Mouse (Mus musculus): ENCODE results near the gene Lemd1. TPM values are rescaled to one million over a fixed set of nuclear protein-coding genes. Genes with fewer than 3 reads are reported as not detected.
A peak's percentile ranks its signal among the peaks of the same experiment; 100 is the strongest.

Gene Lemd1
- polyA plus RNA-seq, 1 experiment from 2014 or later: 1.9 TPM

- Histone ChIP-seq H3K4me3 (ENCODE audit: low read depth, low read length) (no peak overlapping the region), H3K9me3 (ENCODE audit: low read depth, low read length) (no peaks in the 10 kb centered on the region), H3K4me2 (no peak overlapping the region), H3K27ac (ENCODE audit: low read depth) (no peak overlapping the region), H3K36me3 (ENCODE audit: insufficient read depth) (no peaks in the 10 kb centered on the region), H3K27me3 (ENCODE audit: insufficient read depth, low read length) (0 out of 2 replicates have a peak, but pooled peaks cover 3% of the 10 kb centered on the region), H3K9ac (no peak overlapping the region), H3K4me1 (ENCODE audit: insufficient read depth) (peaks cover 10% of the 10 kb centered on the region; the same call in 1 of the 2 replicates)
- no peak for TF ChIP-seq CTCF (IDR thresholded peaks at IDR 0.05; ENCODE audit: low read depth)
- no peak for DNase-seq
- 10% methylated on average over 12 of the region's 13 CpGs for WGBS
- ATAC-seq (ENCODE audit: insufficient read depth): peak; percentile 36; the same call in 1 of the 2 replicates
Observed at GRCm38 (mm10) chr1:132164780-132165518, 26.3 kb upstream of the Lemd1 start.

GRCm38 (mm10) chr1:132165859-132166258 lies 25.4 kb upstream of the Lemd1 start:
- Histone ChIP-seq H3K9ac (no peak overlapping the region), H3K27ac (ENCODE audit: low read depth) (no peak overlapping the region), H3K9me3 (ENCODE audit: low read depth, low read length) (no peaks in the 10 kb centered on the region), H3K4me3 (ENCODE audit: low read depth, low read length) (no peak overlapping the region), H3K27me3 (ENCODE audit: insufficient read depth, low read length) (no peaks in the 10 kb centered on the region), H3K4me2 (no peak overlapping the region), H3K36me3 (ENCODE audit: insufficient read depth) (no peaks in the 10 kb centered on the region), H3K4me1 (ENCODE audit: insufficient read depth) (peaks cover 14% of the 10 kb centered on the region; the same call in 1 of the 2 replicates)
- ATAC-seq (ENCODE audit: insufficient read depth): no peak
- peak; percentile 44 for DNase-seq
- TF ChIP-seq CTCF (IDR thresholded peaks at IDR 0.05; ENCODE audit: low read depth): peak; percentile 56
- WGBS: 56% methylated on average over 3 of the region's 3 CpGs

- peak overlapping the region; percentile 54 for H3K4me2 ChIP-seq
- DNase-seq (peak; percentile 55), ATAC-seq (ENCODE audit: insufficient read depth) (peak; percentile 39; the same call in 1 of the 2 replicates)
- no peaks in the 10 kb centered on the region for H3K27me3 ChIP-seq (ENCODE audit: insufficient read depth, low read length)
- peaks cover 12% of the 10 kb centered on the region; the same call in 1 of the 2 replicates for H3K4me1 ChIP-seq (ENCODE audit: insufficient read depth)
- H3K36me3 ChIP-seq (ENCODE audit: insufficient read depth): no peaks in the 10 kb centered on the region
- H3K27ac ChIP-seq (ENCODE audit: low read depth): no peak overlapping the region
- H3K4me3 ChIP-seq (ENCODE audit: low read depth, low read length): peak overlapping the region; percentile 15; the same call in 1 of the 2 replicates
- peak overlapping the region; percentile 36 for H3K9ac ChIP-seq
- no peaks in the 10 kb centered on the region for H3K9me3 ChIP-seq (ENCODE audit: low read depth, low read length)
- 7% methylated on average over 12 of the region's 12 CpGs for WGBS
- no peak for TF ChIP-seq CTCF (IDR thresholded peaks at IDR 0.05; ENCODE audit: low read depth)
Observed at GRCm38 (mm10) chr1:132168115-132168767, 23.0 kb upstream of the Lemd1 start.

- Histone ChIP-seq H3K9ac (no peak overlapping the region), H3K4me1 (ENCODE audit: insufficient read depth) (peaks cover 12% of the 10 kb centered on the region; the same call in 1 of the 2 replicates), H3K9me3 (ENCODE audit: low read depth, low read length) (no peaks in the 10 kb centered on the region), H3K27me3 (ENCODE audit: insufficient read depth, low read length) (no peaks in the 10 kb centered on the region), H3K4me2 (no peak overlapping the region), H3K27ac (ENCODE audit: low read depth) (no peak overlapping the region), H3K36me3 (ENCODE audit: insufficient read depth) (no peaks in the 10 kb centered on the region), H3K4me3 (ENCODE audit: low read depth, low read length) (no peak overlapping the region)
- no peak for ATAC-seq (ENCODE audit: insufficient read depth)
- 34% methylated on average over 6 of the region's 6 CpGs for WGBS
- no peak for DNase-seq
- no peak for TF ChIP-seq CTCF (IDR thresholded peaks at IDR 0.05; ENCODE audit: low read depth)
Observed at GRCm38 (mm10) chr1:132170698-132171097, 20.5 kb upstream of the Lemd1 start.

DNA sequence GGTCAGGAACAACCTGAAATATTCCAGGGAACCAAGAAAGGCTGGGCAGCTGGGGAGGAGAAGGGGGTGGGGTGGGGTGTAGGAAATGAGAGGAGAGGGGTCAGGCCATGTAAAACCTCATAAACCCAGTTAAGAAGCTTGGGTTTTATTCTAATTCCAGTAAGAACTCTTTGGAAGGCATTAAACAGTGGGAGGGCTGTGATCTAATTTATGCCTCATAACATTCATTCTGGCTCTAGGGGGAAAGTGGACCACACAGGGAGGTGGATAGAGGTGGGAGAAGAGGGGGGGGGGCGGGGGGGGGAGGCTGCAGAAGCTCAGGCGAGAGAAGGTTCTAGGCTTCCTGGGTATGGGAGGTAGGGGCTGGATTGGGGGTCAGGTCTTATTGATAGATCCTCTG lies 19.6 kb upstream of the Lemd1 start:
- H3K4me3 ChIP-seq (ENCODE audit: low read depth, low read length): no peak overlapping the region
- 4% methylated on average over 2 of the region's 2 CpGs for WGBS
- no peaks in the 10 kb centered on the region for H3K27me3 ChIP-seq (ENCODE audit: insufficient read depth, low read length)
- ATAC-seq (ENCODE audit: insufficient read depth) (no peak), DNase-seq (no peak)
- H3K9me3 ChIP-seq (ENCODE audit: low read depth, low read length): no peaks in the 10 kb centered on the region
- H3K9ac ChIP-seq: no peak overlapping the region
- TF ChIP-seq CTCF (IDR thresholded peaks at IDR 0.05; ENCODE audit: low read depth): no peak
- no peak overlapping the region for H3K27ac ChIP-seq (ENCODE audit: low read depth)
- no peak overlapping the region for H3K4me2 ChIP-seq
- peaks cover 12% of the 10 kb centered on the region; the same call in 1 of the 2 replicates for H3K4me1 ChIP-seq (ENCODE audit: insufficient read depth)
- no peaks in the 10 kb centered on the region for H3K36me3 ChIP-seq (ENCODE audit: insufficient read depth)

DNA sequence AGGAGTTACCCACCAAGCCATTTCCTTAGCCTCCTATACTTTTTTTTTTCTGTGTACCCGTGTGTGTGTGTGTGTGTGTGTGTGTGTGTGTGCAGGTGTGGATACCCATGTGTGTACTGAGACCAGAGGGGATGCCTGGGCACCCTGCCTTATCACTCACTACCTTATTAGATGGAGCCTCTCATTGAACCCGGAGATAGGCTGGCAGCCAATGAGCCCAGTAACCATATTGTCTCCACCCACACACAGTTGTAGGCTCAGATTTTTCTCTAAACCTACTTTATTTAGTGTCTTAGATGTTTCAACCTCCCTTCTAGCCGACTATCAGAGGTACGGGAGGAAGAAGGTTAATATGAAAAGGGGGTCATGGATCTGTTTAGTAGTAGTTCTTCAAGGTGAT lies 4.9 kb upstream of the Lemd1 start:
- DNase-seq (no peak), ATAC-seq (ENCODE audit: insufficient read depth) (no peak)
- Histone ChIP-seq H3K36me3 (ENCODE audit: insufficient read depth) (no peaks in the 10 kb centered on the region), H3K4me3 (ENCODE audit: low read depth, low read length) (no peak overlapping the region), H3K27ac (ENCODE audit: low read depth) (no peak overlapping the region), H3K4me1 (ENCODE audit: insufficient read depth) (no peaks in the 10 kb centered on the region), H3K4me2 (no peak overlapping the region), H3K9me3 (ENCODE audit: low read depth, low read length) (no peaks in the 10 kb centered on the region), H3K9ac (no peak overlapping the region), H3K27me3 (ENCODE audit: insufficient read depth, low read length) (peaks cover 42% of the 10 kb centered on the region)
- no peak for TF ChIP-seq CTCF (IDR thresholded peaks at IDR 0.05; ENCODE audit: low read depth)
- 80% methylated on average over 4 of the region's 4 CpGs for WGBS

GRCm38 (mm10) chr1:132188442-132189066 lies 2.7 kb upstream of the Lemd1 start:
- Histone ChIP-seq H3K27me3 (ENCODE audit: insufficient read depth, low read length) (peaks cover 63% of the 10 kb centered on the region), H3K4me3 (ENCODE audit: low read depth, low read length) (no peak overlapping the region), H3K9me3 (ENCODE audit: low read depth, low read length) (no peaks in the 10 kb centered on the region), H3K36me3 (ENCODE audit: insufficient read depth) (no peaks in the 10 kb centered on the region), H3K9ac (no peak overlapping the region), H3K4me2 (no peak overlapping the region), H3K27ac (ENCODE audit: low read depth) (no peak overlapping the region), H3K4me1 (ENCODE audit: insufficient read depth) (no peaks in the 10 kb centered on the region)
- 25% methylated on average over 9 of the region's 9 CpGs for WGBS
- no peak for TF ChIP-seq CTCF (IDR thresholded peaks at IDR 0.05; ENCODE audit: low read depth)
- DNase-seq: peak; percentile 62
- no peak for ATAC-seq (ENCODE audit: insufficient read depth)
